Mouse (Mus musculus) midbrain, embryonic 12.5 days (tissue): ENCODE measurements around the gene Ywhag. TPM values are rescaled to one million over a fixed set of nuclear protein-coding genes. Genes with fewer than 3 reads are reported as not detected.
A peak's percentile ranks its signal among the peaks of the same experiment; 100 is the strongest.

ENCODE experiments used
- ATAC-seq: fragments of 200-750 bp; cut with Nextera tagmentation; 2 replicates; pipeline ENCODE4 v1.8.0; 2017; ENCODE audit warnings: low read depth, moderate TSS enrichment, moderate library complexity; ENCODE audit not compliant: low FRiP score
- H3K27ac ChIP-seq: fragments of 300-500 bp; sonication (generic); replicated peaks from 2 replicates; pipeline ENCODE4 v1.5.1; 2016; ENCODE audit warnings: mild to moderate bottlenecking
- H3K27me3 ChIP-seq: fragments of 300-500 bp; sonication (generic); 2 replicates; pipeline ENCODE4 v1.6.1; 2016; ENCODE audit warnings: mild to moderate bottlenecking
- H3K36me3 ChIP-seq: fragments of 300-500 bp; sonication (generic); 2 replicates; pipeline ENCODE4 v1.6.1; 2016
- H3K4me1 ChIP-seq: fragments of 300-500 bp; sonication (generic); 2 replicates; pipeline ENCODE4 v1.6.1; 2016
- H3K4me2 ChIP-seq: fragments of 300-500 bp; sonication (generic); replicated peaks from 2 replicates; pipeline ENCODE4 v1.6.1; 2016; ENCODE audit warnings: mild to moderate bottlenecking, moderate library complexity
- H3K4me3 ChIP-seq: fragments of 300-500 bp; sonication (generic); 2 replicates; pipeline ENCODE4 v1.5.1; 2016; ENCODE audit warnings: mild to moderate bottlenecking
- H3K9ac ChIP-seq: fragments of 300-500 bp; sonication (generic); replicated peaks from 2 replicates; pipeline ENCODE4 v1.6.1; 2016; ENCODE audit warnings: mild to moderate bottlenecking, moderate library complexity
- H3K9me3 ChIP-seq: fragments of 300-500 bp; sonication (generic); 2 replicates; pipeline ENCODE4 v1.6.1; 2016; ENCODE audit warnings: mild to moderate bottlenecking
- WGBS: fragments of 180-500 bp; shearing (Covaris S2); methylation state at CpG from one replicate; pipeline ENCODE4 v1.1.7; 2016; 5-methylcytosine and 5-hydroxymethylcytosine counted together
- polyA plus RNA-seq: library from polyadenylated mRNA; unstranded; fragments of >200 nt; fragmentation: Nextera tagmentation; extraction: Ambion mirVana; gene quantifications from 2 replicates; pipeline ENCODE4 v1.2.1, GENCODE M21; 2016

Ywhag gene
- polyA plus RNA-seq, 1 experiment from 2014 or later: 457 TPM

- H3K27ac ChIP-seq: no peak overlapping the region
- WGBS: 89% methylated on average over 6 of the region's 6 CpGs
- no peaks in the 10 kb centered on the region for H3K9me3 ChIP-seq
- no peak for ATAC-seq
- H3K27me3 ChIP-seq: peaks cover 13% of the 10 kb centered on the region
- H3K4me3 ChIP-seq: no peak overlapping the region
- no peaks in the 10 kb centered on the region for H3K36me3 ChIP-seq
- H3K4me1 ChIP-seq: no peaks in the 10 kb centered on the region
- no peak overlapping the region for H3K4me2 ChIP-seq
- no peak overlapping the region for H3K9ac ChIP-seq
Measured at GRCm38 (mm10) chr5:135894958-135895357, 39.5 kb downstream of the Ywhag start.

- Histone ChIP-seq H3K27me3 (peaks cover 32% of the 10 kb centered on the region), H3K4me2 (no peak overlapping the region), H3K9ac (no peak overlapping the region), H3K4me3 (no peak overlapping the region), H3K4me1 (peaks cover 4% of the 10 kb centered on the region), H3K36me3 (no peaks in the 10 kb centered on the region), H3K9me3 (no peaks in the 10 kb centered on the region), H3K27ac (no peak overlapping the region)
- ATAC-seq: no peak
- 55% methylated on average over 9 of the region's 9 CpGs for WGBS
Measured at GRCm38 (mm10) chr5:135892589-135893351, 41.6 kb downstream of the Ywhag start.

GRCm38 (mm10) chr5:135890920-135891319 is 43.5 kb downstream of the Ywhag start:
- H3K27me3 ChIP-seq: peaks cover 45% of the 10 kb centered on the region
- 58% methylated on average over 3 of the region's 3 CpGs for WGBS

GRCm38 (mm10) chr5:135890323-135890722 is 44.1 kb downstream of the Ywhag start:
- Histone ChIP-seq H3K4me2 (no peak overlapping the region), H3K4me1 (peaks cover 9% of the 10 kb centered on the region), H3K9ac (no peak overlapping the region), H3K27ac (no peak overlapping the region), H3K27me3 (peaks cover 51% of the 10 kb centered on the region), H3K36me3 (no peaks in the 10 kb centered on the region), H3K9me3 (no peaks in the 10 kb centered on the region), H3K4me3 (no peak overlapping the region)
- ATAC-seq: no peak
- 53% methylated on average over 4 of the region's 4 CpGs for WGBS

More at GRCm38 (mm10) chr5:135890920-135891319, 43.5 kb downstream of the Ywhag start:
- no peak overlapping the region for H3K4me2 ChIP-seq
- H3K27ac ChIP-seq: no peak overlapping the region
- no peak for ATAC-seq
- no peaks in the 10 kb centered on the region for H3K36me3 ChIP-seq
- H3K4me1 ChIP-seq: peaks cover 9% of the 10 kb centered on the region
- no peaks in the 10 kb centered on the region for H3K9me3 ChIP-seq
- H3K4me3 ChIP-seq: no peak overlapping the region
- H3K9ac ChIP-seq: no peak overlapping the region

- ATAC-seq: no peak
- peaks cover 53% of the 10 kb centered on the region for H3K27me3 ChIP-seq
Measured at GRCm38 (mm10) chr5:135888405-135889215, 45.8 kb downstream of the Ywhag start.

GRCm38 (mm10) chr5:135887675-135888102 is 46.7 kb downstream of the Ywhag start, which contains the start of gene Hspb1:
Gene Hspb1 (plus strand): TSS chr5:135887919.
- 1% methylated on average over 24 of the region's 24 CpGs for WGBS
- peaks cover 53% of the 10 kb centered on the region for H3K27me3 ChIP-seq

More at GRCm38 (mm10) chr5:135888405-135889215, 45.8 kb downstream of the Ywhag start:
- Histone ChIP-seq H3K4me3 (no peak overlapping the region), H3K9ac (no peak overlapping the region), H3K9me3 (no peaks in the 10 kb centered on the region), H3K4me1 (peaks cover 9% of the 10 kb centered on the region), H3K4me2 (peak overlapping the region; percentile 2; the same call in 1 of the 2 replicates), H3K36me3 (no peaks in the 10 kb centered on the region), H3K27ac (no peak overlapping the region)
- WGBS: 3% methylated on average over 30 of the region's 30 CpGs

GRCm38 (mm10) chr5:135884641-135885040 is 49.8 kb downstream of the Ywhag start:
- H3K4me3 ChIP-seq: no peak overlapping the region
- ATAC-seq: no peak

More at GRCm38 (mm10) chr5:135887675-135888102, 46.7 kb downstream of the Ywhag start, which contains the start of gene Hspb1:
- 0 out of 2 replicates have a peak within 1 kb of the TSS, but pooled peaks have one; percentile 15 for H3K9ac ChIP-seq
- H3K9me3 ChIP-seq: no peaks in the 10 kb centered on the region
- ATAC-seq: no peak
- H3K4me2 ChIP-seq: peak within 1 kb of the TSS; percentile 45
- H3K4me3 ChIP-seq: peak within 1 kb of the TSS; percentile 29
- peaks cover 9% of the 10 kb centered on the region for H3K4me1 ChIP-seq
- no peaks in the 10 kb centered on the region for H3K36me3 ChIP-seq
- no peak within 1 kb of the TSS for H3K27ac ChIP-seq

GRCm38 (mm10) chr5:135879449-135880158 is 54.8 kb downstream of the Ywhag start:
- no peaks in the 10 kb centered on the region for H3K27me3 ChIP-seq
- no peak overlapping the region for H3K4me2 ChIP-seq
- H3K9ac ChIP-seq: no peak overlapping the region
- H3K4me1 ChIP-seq: peaks cover 10% of the 10 kb centered on the region
- 68% methylated on average over 13 of the region's 13 CpGs for whole genome bisulfite sequencing
- H3K4me3 ChIP-seq: no peak overlapping the region
- H3K9me3 ChIP-seq: no peaks in the 10 kb centered on the region
- no peaks in the 10 kb centered on the region for H3K36me3 ChIP-seq
- ATAC-seq: no peak
- no peak overlapping the region for H3K27ac ChIP-seq

More at GRCm38 (mm10) chr5:135884641-135885040, 49.8 kb downstream of the Ywhag start:
- Histone ChIP-seq H3K4me2 (no peak overlapping the region), H3K9ac (no peak overlapping the region), H3K27me3 (peaks cover 37% of the 10 kb centered on the region), H3K36me3 (no peaks in the 10 kb centered on the region), H3K27ac (no peak overlapping the region), H3K4me1 (peaks cover 9% of the 10 kb centered on the region), H3K9me3 (no peaks in the 10 kb centered on the region)
- whole genome bisulfite sequencing: 72% methylated on average over 6 of the region's 6 CpGs

- Histone ChIP-seq H3K4me2 (peak overlapping the region; percentile 54), H3K27me3 (peaks cover 7% of the 10 kb centered on the region; the same call in 1 of the 2 replicates), H3K4me1 (peaks cover 15% of the 10 kb centered on the region), H3K27ac (no peak overlapping the region), H3K4me3 (peak overlapping the region; percentile 36), H3K36me3 (no peaks in the 10 kb centered on the region), H3K9ac (peak overlapping the region; percentile 37; the same call in 1 of the 2 replicates), H3K9me3 (no peaks in the 10 kb centered on the region)
- no peak for ATAC-seq
- under 1% methylated on average over 16 of the region's 16 CpGs for WGBS
Measured at GRCm38 (mm10) chr5:135877831-135878231, 56.6 kb downstream of the Ywhag start.

GRCm38 (mm10) chr5:135877180-135877579 is 57.2 kb downstream of the Ywhag start:
- WGBS: 21% methylated on average over 8 of the region's 8 CpGs
- Histone ChIP-seq H3K9ac (no peak overlapping the region; the same call in 1 of the 2 replicates), H3K27me3 (peaks cover 10% of the 10 kb centered on the region; the same call in 1 of the 2 replicates), H3K4me1 (peaks cover 16% of the 10 kb centered on the region), H3K4me3 (no peak overlapping the region), H3K27ac (no peak overlapping the region), H3K36me3 (no peaks in the 10 kb centered on the region), H3K4me2 (peak overlapping the region; percentile 54), H3K9me3 (no peaks in the 10 kb centered on the region)
- ATAC-seq: no peak

- Histone ChIP-seq H3K4me2 (no peak overlapping the region), H3K9ac (no peak overlapping the region), H3K4me1 (peaks cover 20% of the 10 kb centered on the region), H3K27me3 (peaks cover 41% of the 10 kb centered on the region), H3K9me3 (no peaks in the 10 kb centered on the region), H3K27ac (no peak overlapping the region), H3K36me3 (no peaks in the 10 kb centered on the region), H3K4me3 (no peak overlapping the region)
- ATAC-seq: no peak
- 65% methylated on average over 9 of the region's 9 CpGs for WGBS
Measured at GRCm38 (mm10) chr5:135873753-135874152, 60.7 kb downstream of the Ywhag start.
